Mouse (Mus musculus) liver, embryonic 14.5 days (tissue): ENCODE measurements around the gene Robo1. TPM values are rescaled to one million over a fixed set of nuclear protein-coding genes. Genes with fewer than 3 reads are reported as not detected.

ENCODE experiments used
- ATAC-seq: fragments of 200-750 bp; cut with Nextera tagmentation; 2 replicates; pipeline ENCODE4 v1.8.0; 2017; ENCODE audit warnings: moderate number of reproducible peaks, mild to moderate bottlenecking, moderate library complexity; ENCODE audit not compliant: insufficient read depth
- DNase-seq, 3 experiments: peaks; one replicate each; pipeline ENCODE4 v3.0.0-alpha.2; 2012 to 2013; ENCODE audit warnings: low read depth in 3 of 3, low spot score in 3 of 3
- H3K27ac ChIP-seq: fragments of 300-500 bp; sonication (generic); 2 replicates; pipeline ENCODE4 v1.5.1; 2014; ENCODE audit warnings: moderate library complexity, mild to moderate bottlenecking, control low read depth, inconsistent platforms
- H3K27me3 ChIP-seq: fragments of 300-500 bp; sonication (generic); 2 replicates; pipeline ENCODE4 v1.6.1; 2014; ENCODE audit warnings: mild to moderate bottlenecking, low read length, moderate library complexity; ENCODE audit not compliant: control insufficient read depth, insufficient read depth
- H3K36me3 ChIP-seq: fragments of 300-500 bp; sonication (generic); replicated peaks from 2 replicates; pipeline ENCODE4 v1.6.1; 2014; ENCODE audit warnings: low read depth; ENCODE audit not compliant: control insufficient read depth, insufficient read depth
- H3K4me1 ChIP-seq, 2 experiments: fragments of 200-500 bp in 1 of 2; fragments of 300-500 bp in 1 of 2; sonication (generic) in 1 of 2; replicated peaks; 2 replicates each; pipeline ENCODE4 v1.6.1; 2012 to 2014; ENCODE audit warnings: antibody characterized with exemption in 1 of 2, inconsistent platforms in 1 of 2, low read length in 1 of 2; ENCODE audit not compliant: control insufficient read depth in 2 of 2, insufficient read depth in 2 of 2
- H3K4me2 ChIP-seq: fragments of 300-500 bp; sonication (generic); 2 replicates; pipeline ENCODE4 v1.6.1; 2014; ENCODE audit warnings: low read depth, mild to moderate bottlenecking, control low read depth, moderate library complexity
- H3K4me3 ChIP-seq, 2 experiments: fragments of 200-500 bp in 1 of 2; fragments of 300-500 bp in 1 of 2; sonication (generic) in 1 of 2; 2 replicates each; pipeline ENCODE4 v1.5.1; 2012 to 2014; ENCODE audit warnings: low read depth in 2 of 2, low read length in 2 of 2, mild to moderate bottlenecking in 2 of 2, control low read depth in 1 of 2, inconsistent platforms in 1 of 2, moderate library complexity in 1 of 2; ENCODE audit not compliant: insufficient read depth in 1 of 2
- H3K9ac ChIP-seq: fragments of 300-500 bp; sonication (generic); replicated peaks from 2 replicates; pipeline ENCODE4 v1.6.1; 2014; ENCODE audit warnings: mild to moderate bottlenecking, control low read depth, moderate library complexity
- H3K9me3 ChIP-seq: fragments of 300-500 bp; sonication (generic); 2 replicates; pipeline ENCODE4 v1.6.1; 2016; ENCODE audit warnings: low read length, mixed read lengths; ENCODE audit not compliant: control insufficient read depth
- CTCF ChIP-seq: IDR thresholded peaks from 2 replicates; pipeline ENCODE4 v1.5.1; 2016; ENCODE audit warnings: antibody characterized with exemption, low read depth, control low read depth
- EP300 ChIP-seq: IDR thresholded peaks from 2 replicates; pipeline ENCODE4 v1.6.1; 2016; ENCODE audit warnings: antibody characterized with exemption, low read depth
- WGBS: fragments of 180-500 bp; shearing (Covaris S2); extraction: QIAGEN DNeasy Blood & Tissue Kit; methylation state at CpG from one replicate; pipeline ENCODE4 v1.1.7; 2014; ENCODE audit not compliant: insufficient replicate concordance; 5-methylcytosine and 5-hydroxymethylcytosine counted together
- polyA plus RNA-seq, 2 experiments: library from polyadenylated mRNA; depleted of rRNA in 1 of 2; stranded (reverse) in 1 of 2; unstranded in 1 of 2; fragments of >200 nt; fragmentation: Nextera tagmentation in 1 of 2; extraction: Ambion mirVana in 1 of 2; gene quantifications; 2 replicates each; pipeline versions ENCODE4 v1.2.1 to v1.2.3; 2012 to 2014

Gene Robo1
- polyA plus RNA-seq, 2 experiments, result 3.1 to 3.4 TPM

DNA sequence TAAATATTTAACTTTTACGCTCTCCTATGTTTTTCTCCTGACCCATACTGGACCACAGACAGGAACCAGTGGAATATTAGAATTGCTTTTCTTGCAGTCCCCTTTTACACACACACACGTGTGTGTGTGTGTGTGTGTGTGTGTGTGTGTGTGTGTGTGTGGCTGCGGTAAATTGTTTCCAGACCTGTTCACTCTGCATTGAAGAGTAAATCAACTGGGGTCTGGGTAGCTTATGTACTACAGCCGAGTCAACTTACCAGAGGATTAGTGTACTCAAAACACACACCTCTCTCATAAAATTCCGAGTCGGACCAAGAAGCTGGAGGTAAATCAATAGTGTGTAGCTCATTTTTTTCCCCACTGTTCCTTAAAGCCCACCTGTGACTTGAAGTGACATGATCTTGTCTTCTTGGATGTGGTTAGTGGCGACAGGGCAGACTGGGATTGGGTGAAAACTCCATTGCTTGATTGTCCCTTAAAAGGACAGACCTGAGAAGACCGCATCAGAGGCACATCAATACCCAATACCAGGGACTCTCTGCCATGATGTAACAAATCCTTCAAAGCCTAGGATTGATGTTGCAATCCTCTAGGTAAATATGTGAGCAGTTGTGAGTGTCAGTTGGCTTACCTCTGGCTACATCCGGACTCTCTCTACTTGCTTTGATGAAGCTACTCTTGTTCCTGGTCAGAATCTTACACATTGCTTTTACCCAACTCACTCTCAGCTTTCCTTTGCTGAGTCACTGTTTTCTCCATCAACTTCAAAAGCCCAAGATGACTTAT, 457.2 kb downstream of the Robo1 start:
- H3K36me3 ChIP-seq, result no peaks in the 10 kb centered on the region
- ATAC-seq, result peak; percentile 74
- WGBS, result 62% methylated on average over 9 of the region's 9 CpGs

DNA sequence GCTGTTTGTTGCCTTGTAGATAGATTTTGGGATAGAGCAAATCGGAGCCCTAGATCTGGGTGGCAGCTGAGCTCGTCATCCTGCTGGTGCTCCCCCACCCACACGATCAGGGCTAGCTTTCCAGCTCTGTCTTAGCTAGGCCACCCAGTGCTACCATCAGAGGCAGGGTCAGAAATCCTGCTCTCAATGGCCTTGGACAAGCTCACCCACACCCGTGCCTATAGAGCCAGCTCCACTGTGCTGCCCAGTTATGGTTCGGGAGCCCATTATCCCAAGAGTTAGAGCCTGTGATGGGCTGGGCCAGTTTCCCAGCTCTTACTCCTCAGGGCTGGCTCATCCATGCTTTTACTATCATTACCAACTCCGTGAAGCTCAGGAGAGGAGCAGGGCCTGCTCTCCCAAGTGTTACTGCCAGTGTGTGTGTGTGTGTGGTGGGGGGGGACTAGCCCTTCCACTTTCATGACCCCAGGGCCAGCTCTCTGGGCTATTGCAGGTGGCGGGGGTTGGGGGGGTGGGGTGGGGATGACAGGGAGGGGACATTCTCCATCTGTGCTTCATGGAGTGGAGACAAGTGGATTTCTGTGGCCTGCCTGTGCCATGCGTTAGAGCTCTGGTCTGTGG, 461.2 kb downstream of the Robo1 start:
- no peaks in the 10 kb centered on the region for H3K27me3 ChIP-seq
- H3K27ac ChIP-seq, result no peak overlapping the region
- 60% methylated on average over 8 of the region's 8 CpGs for WGBS

More for the DNA sequence above, 457.2 kb downstream of the Robo1 start:
- DNase-seq, result peak in 2 of 3 experiments; percentile 13 to 28
- Histone ChIP-seq H3K27ac (no peak overlapping the region), H3K9me3 (no peaks in the 10 kb centered on the region), H3K27me3 (no peaks in the 10 kb centered on the region), H3K4me1 (peaks cover 0 to 2% of the 10 kb centered on the region in 2 experiments; a peak in 1 of 4 replicates), H3K9ac (no peak overlapping the region), H3K4me2 (peak overlapping the region; percentile 28; the same call in 1 of the 2 replicates), H3K4me3 (no peak overlapping the region)
- no peak for TF ChIP-seq CTCF
- TF ChIP-seq EP300, result no peak

DNA sequence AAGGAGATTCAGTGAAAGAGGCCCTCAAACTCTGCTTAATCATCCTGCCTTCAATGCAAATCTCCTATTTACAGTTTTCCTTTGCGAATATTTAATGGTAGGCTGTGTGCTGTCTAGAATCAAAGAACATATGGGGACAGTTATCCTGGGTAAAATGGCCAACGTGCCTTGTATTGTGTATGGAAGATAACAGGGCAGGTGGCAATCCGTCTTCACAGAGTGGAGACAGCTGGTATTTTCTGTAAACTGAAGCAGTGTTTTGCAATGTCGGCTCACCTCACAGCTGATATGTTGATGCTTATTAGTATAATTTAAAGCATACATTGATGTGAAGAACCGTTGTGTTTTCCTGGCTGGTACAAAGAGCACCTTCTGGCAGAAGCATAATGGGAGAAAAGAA, 464.2 kb downstream of the Robo1 start:
- no peak overlapping the region for H3K27ac ChIP-seq
- H3K27me3 ChIP-seq, result no peaks in the 10 kb centered on the region
- H3K4me3 ChIP-seq, result no peak overlapping the region
- no peak overlapping the region for H3K9ac ChIP-seq
- H3K4me1 ChIP-seq, result no peaks in the 10 kb centered on the region
- H3K4me2 ChIP-seq, result no peak overlapping the region
- TF ChIP-seq EP300 (no peak), CTCF (no peak)
- 51% methylated on average over 5 of the region's 5 CpGs for WGBS
- DNase-seq (no peak), ATAC-seq (no peak)
- H3K9me3 ChIP-seq, result no peaks in the 10 kb centered on the region
- no peaks in the 10 kb centered on the region for H3K36me3 ChIP-seq

More for the DNA sequence above, 461.2 kb downstream of the Robo1 start:
- Histone ChIP-seq H3K4me3 (no peak overlapping the region), H3K9me3 (no peaks in the 10 kb centered on the region), H3K4me2 (no peak overlapping the region), H3K4me1 (peaks cover 0 to 2% of the 10 kb centered on the region in 2 experiments; a peak in 1 of 4 replicates), H3K9ac (no peak overlapping the region), H3K36me3 (no peaks in the 10 kb centered on the region)
- no peak for ATAC-seq
- TF ChIP-seq EP300 (no peak), CTCF (no peak)
- no peak for DNase-seq

DNA sequence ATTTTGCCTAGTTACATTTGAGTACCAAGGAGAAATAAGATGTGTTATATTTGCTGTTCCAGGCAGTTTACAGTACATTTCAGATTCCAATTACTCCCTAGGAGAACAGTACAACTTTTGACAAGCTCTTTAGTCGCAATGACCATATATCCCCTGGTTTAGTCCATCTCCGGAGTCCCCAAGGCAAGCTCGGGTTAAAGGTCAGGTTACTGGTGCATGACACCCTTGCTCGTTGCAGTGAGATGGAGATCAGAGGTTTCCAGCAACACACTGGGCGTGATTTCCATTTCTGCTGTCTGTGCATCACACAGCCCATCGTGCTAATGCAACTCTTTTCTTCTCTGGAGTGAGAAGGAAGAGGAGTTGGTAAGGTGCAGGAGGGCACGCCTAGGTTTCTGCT, 464.9 kb downstream of the Robo1 start:
- TF ChIP-seq EP300, result no peak
- no peak for TF ChIP-seq CTCF

GRCm38 (mm10) chr16:72778520-72778919, 470.4 kb downstream of the Robo1 start:
- no peaks in the 10 kb centered on the region for H3K9me3 ChIP-seq
- no peak overlapping the region for H3K27ac ChIP-seq
- no peaks in the 10 kb centered on the region for H3K27me3 ChIP-seq
- H3K4me2 ChIP-seq, result no peak overlapping the region
- ATAC-seq (no peak), DNase-seq (no peak)
- TF ChIP-seq CTCF, result no peak
- TF ChIP-seq EP300, result no peak
- H3K36me3 ChIP-seq, result no peaks in the 10 kb centered on the region
- H3K4me3 ChIP-seq, result no peak overlapping the region
- no peak overlapping the region for H3K9ac ChIP-seq
- 61% methylated on average over 9 of the region's 9 CpGs for WGBS
- H3K4me1 ChIP-seq, result no peaks in the 10 kb centered on the region

More for the DNA sequence above, 464.9 kb downstream of the Robo1 start:
- no peaks in the 10 kb centered on the region for H3K9me3 ChIP-seq
- DNase-seq (no peak), ATAC-seq (no peak)
- no peaks in the 10 kb centered on the region for H3K27me3 ChIP-seq
- H3K27ac ChIP-seq, result no peak overlapping the region
- no peak overlapping the region for H3K4me2 ChIP-seq
- H3K4me3 ChIP-seq, result no peak overlapping the region
- WGBS, result 56% methylated on average over 7 of the region's 7 CpGs
- H3K4me1 ChIP-seq, result no peaks in the 10 kb centered on the region
- H3K36me3 ChIP-seq, result no peaks in the 10 kb centered on the region
- no peak overlapping the region for H3K9ac ChIP-seq
